Mouse (Mus musculus) duodenum, adult 2 months (tissue): ENCODE results near the gene Daam2. TPM values are rescaled to one million over a fixed set of nuclear protein-coding genes. Genes with fewer than 3 reads are reported as not detected.

Experiments
- polyA plus RNA-seq: library from polyadenylated mRNA; depleted of rRNA; stranded (reverse); fragments of >200 nt; gene quantifications from 2 replicates; pipeline ENCODE4 v1.2.3, GENCODE M21; 2012; ENCODE audit warnings: low replicate concordance; rRNA removed

The Daam2 gene
- 1.8 and 2.3 TPM in 2 replicates for polyA plus RNA-seq

DNA sequence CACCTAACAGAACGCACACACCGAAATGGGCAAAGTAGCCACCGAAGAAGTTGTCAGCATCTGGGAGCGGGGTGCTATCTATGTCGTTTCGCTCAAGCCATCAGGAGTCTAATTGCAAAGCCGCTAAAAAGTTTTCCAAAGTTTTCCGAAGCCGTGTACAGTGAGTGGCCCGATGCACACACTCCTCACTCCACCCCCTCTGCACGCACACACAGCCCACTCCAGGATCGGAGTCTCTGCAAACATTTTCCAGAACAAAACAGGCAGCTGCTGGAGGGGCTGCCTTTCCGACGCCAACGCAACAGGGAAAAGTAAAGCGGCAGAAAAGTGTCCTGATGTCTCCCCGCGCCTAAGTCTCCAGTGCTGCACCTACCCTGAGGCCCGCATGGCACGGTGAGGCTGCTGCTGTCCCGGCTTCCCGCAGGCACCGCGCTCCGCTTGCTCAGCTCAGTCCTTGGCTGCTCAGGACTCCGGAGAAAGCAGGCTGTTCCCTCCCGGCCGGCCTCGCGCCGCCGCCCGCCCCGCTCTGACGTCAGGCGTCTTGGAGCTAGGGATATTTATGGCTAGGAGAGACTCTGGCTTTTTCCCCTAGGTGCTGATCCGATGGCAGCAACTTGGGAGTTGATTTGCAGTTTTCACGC lies at the start of gene Daam2:
Daam2 (minus strand) TSS at position 514 of the 641 bp plus-strand sequence.

DNA sequence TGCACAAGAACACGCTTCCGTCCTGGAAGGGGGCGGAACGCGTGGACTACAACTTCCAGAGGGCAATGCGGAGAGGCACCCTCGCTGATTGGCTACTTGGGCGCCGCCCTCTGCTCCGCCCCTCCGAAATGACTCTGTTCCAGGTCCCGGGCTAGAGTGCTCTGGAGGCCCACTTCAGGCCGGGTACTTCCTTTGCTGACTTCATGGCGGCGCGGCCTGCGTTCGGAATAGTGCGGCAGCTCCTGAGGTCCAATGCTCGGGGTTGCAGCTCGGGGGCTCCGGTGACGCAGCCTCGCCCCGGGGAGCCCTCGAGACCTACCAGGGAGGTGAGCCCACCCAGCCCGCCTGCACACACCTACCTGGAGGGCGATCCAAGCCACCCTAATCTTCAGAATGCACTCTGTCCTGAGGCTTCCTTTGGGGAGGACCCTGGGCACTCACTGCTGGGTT lies 135.9 kb downstream of the Daam2 start, which contains the start of gene Mocs1:
Mocs1 (plus strand) TSS at position 124 of the 450 bp plus-strand sequence.

Other genes with a start within 250 kb of the Daam2 start
- 74.5 and 74.6 TPM in 2 replicates for gene Mocs1, start 136.0 kb downstream of the Daam2 start, polyA plus RNA-seq
- gene Kif6, start 50.8 kb upstream of the Daam2 start, polyA plus RNA-seq: 0.06 and 0.09 TPM in 2 replicates